Mouse (Mus musculus) lung, embryonic 15.5 days (tissue): ENCODE data around the gene Notch2. TPM values are rescaled to one million over a fixed set of nuclear protein-coding genes. Genes with fewer than 3 reads are reported as not detected.

Source experiments
- ATAC-seq: fragments of 200-750 bp; cut with Nextera tagmentation; 2 replicates; pipeline ENCODE4 v1.8.0; 2017; ENCODE audit warnings: moderate number of reproducible peaks, borderline replicate concordance; ENCODE audit not compliant: low FRiP score, low TSS enrichment; ENCODE audit errors: extremely low read depth
- H3K27ac ChIP-seq: fragments of 300-500 bp; sonication (generic); 2 replicates; pipeline ENCODE4 v1.5.1; 2015; ENCODE audit warnings: moderate library complexity, mild to moderate bottlenecking, inconsistent platforms
- H3K27me3 ChIP-seq: fragments of 300-500 bp; sonication (generic); 2 replicates; pipeline ENCODE4 v1.6.1; 2015; ENCODE audit warnings: inconsistent platforms
- H3K36me3 ChIP-seq: fragments of 300-500 bp; sonication (generic); 2 replicates; pipeline ENCODE4 v1.6.1; 2015; ENCODE audit warnings: inconsistent platforms
- H3K4me1 ChIP-seq: fragments of 300-500 bp; sonication (generic); 2 replicates; pipeline ENCODE4 v1.6.1; 2015; ENCODE audit warnings: inconsistent platforms
- H3K4me2 ChIP-seq: fragments of 300-500 bp; sonication (generic); 2 replicates; pipeline ENCODE4 v1.6.1; 2015; ENCODE audit warnings: inconsistent platforms, mild to moderate bottlenecking, moderate library complexity
- H3K4me3 ChIP-seq: fragments of 300-500 bp; sonication (generic); 2 replicates; pipeline ENCODE4 v1.5.1; 2015; ENCODE audit warnings: mild to moderate bottlenecking, inconsistent platforms
- H3K9ac ChIP-seq: fragments of 300-500 bp; sonication (generic); 2 replicates; pipeline ENCODE4 v1.6.1; 2015; ENCODE audit warnings: inconsistent platforms
- H3K9me3 ChIP-seq: fragments of 300-500 bp; sonication (generic); 2 replicates; pipeline ENCODE4 v1.6.1; 2016; ENCODE audit warnings: inconsistent platforms
- WGBS: fragments of 180-500 bp; shearing (Covaris S2); methylation state at CpG from one replicate; pipeline ENCODE4 v1.1.7; 2015; 5-methylcytosine and 5-hydroxymethylcytosine counted together
- polyA plus RNA-seq: library from polyadenylated mRNA; unstranded; fragments of >200 nt; fragmentation: Nextera tagmentation; extraction: Ambion mirVana; gene quantifications from 2 replicates; pipeline ENCODE4 v1.2.1, GENCODE M21; 2015

Notch2 gene
- 33.4 and 35.1 TPM in 2 replicates for polyA plus RNA-seq

GRCm38 (mm10) chr3:98013401-98014281 is at the start of gene Notch2:
Gene Notch2, plus strand, starts transcription at chr3:98013527.
- Histone ChIP-seq H3K36me3 (no peaks in the 10 kb centered on the region), H3K9me3 (no peaks in the 10 kb centered on the region), H3K4me3 (peak within 1 kb of the TSS; percentile 72), H3K4me2 (peak within 1 kb of the TSS; percentile 83), H3K27ac (peak within 1 kb of the TSS; percentile 96), H3K4me1 (peaks cover 46% of the 10 kb centered on the region), H3K9ac (peak within 1 kb of the TSS; percentile 86), H3K27me3 (no peaks in the 10 kb centered on the region; the same call in 1 of the 2 replicates)
- under 1% methylated on average over 81 of the region's 95 CpGs for WGBS
- ATAC-seq, result peak; percentile 92

GRCm38 (mm10) chr3:97964878-97965353 is 48.4 kb upstream of the Notch2 start:
- H3K4me2 ChIP-seq, result no peak overlapping the region
- no peaks in the 10 kb centered on the region for H3K27me3 ChIP-seq
- H3K9me3 ChIP-seq, result no peaks in the 10 kb centered on the region
- H3K4me3 ChIP-seq, result no peak overlapping the region
- WGBS, result 43% methylated on average over 14 of the region's 14 CpGs
- no peak overlapping the region for H3K27ac ChIP-seq
- H3K9ac ChIP-seq, result no peak overlapping the region
- no peak; the same call in 1 of the 2 replicates for ATAC-seq
- H3K4me1 ChIP-seq, result peaks cover 29% of the 10 kb centered on the region
- no peaks in the 10 kb centered on the region for H3K36me3 ChIP-seq

GRCm38 (mm10) chr3:97967627-97968026 is 45.7 kb upstream of the Notch2 start:
- Histone ChIP-seq H3K9me3 (no peaks in the 10 kb centered on the region), H3K9ac (no peak overlapping the region), H3K4me3 (no peak overlapping the region), H3K4me2 (no peak overlapping the region), H3K27ac (no peak overlapping the region), H3K27me3 (no peaks in the 10 kb centered on the region), H3K4me1 (peaks cover 42% of the 10 kb centered on the region), H3K36me3 (no peaks in the 10 kb centered on the region)
- ATAC-seq, result no peak
- 56% methylated on average over 2 of the region's 2 CpGs for WGBS

- peaks cover 48% of the 10 kb centered on the region for H3K4me1 ChIP-seq
- ATAC-seq, result no peak
- no peaks in the 10 kb centered on the region for H3K36me3 ChIP-seq
- H3K27ac ChIP-seq, result no peak overlapping the region
- no peak overlapping the region for H3K9ac ChIP-seq
- no peaks in the 10 kb centered on the region for H3K27me3 ChIP-seq
- H3K4me3 ChIP-seq, result no peak overlapping the region
- no peaks in the 10 kb centered on the region for H3K9me3 ChIP-seq
- H3K4me2 ChIP-seq, result no peak overlapping the region
- WGBS, result 57% methylated on average over 2 of the region's 2 CpGs
Measured at GRCm38 (mm10) chr3:97968191-97968590, 45.1 kb upstream of the Notch2 start.

- no peaks in the 10 kb centered on the region for H3K36me3 ChIP-seq
- no peak overlapping the region for H3K27ac ChIP-seq
- no peak overlapping the region for H3K9ac ChIP-seq
- H3K27me3 ChIP-seq, result no peaks in the 10 kb centered on the region
- no peak overlapping the region for H3K4me3 ChIP-seq
- 57% methylated on average over 1 of the region's 1 CpGs for WGBS
- H3K4me1 ChIP-seq, result peaks cover 55% of the 10 kb centered on the region
- no peak for ATAC-seq
- H3K4me2 ChIP-seq, result no peak overlapping the region
- H3K9me3 ChIP-seq, result no peaks in the 10 kb centered on the region
Measured at GRCm38 (mm10) chr3:97969019-97969418, 44.3 kb upstream of the Notch2 start.

- no peak overlapping the region for H3K4me2 ChIP-seq
- H3K9ac ChIP-seq, result no peak overlapping the region
- no peaks in the 10 kb centered on the region for H3K36me3 ChIP-seq
- H3K4me1 ChIP-seq, result peaks cover 60% of the 10 kb centered on the region
- no peak overlapping the region for H3K4me3 ChIP-seq
- peak overlapping the region; percentile 54 for H3K27ac ChIP-seq
- H3K27me3 ChIP-seq, result no peaks in the 10 kb centered on the region
- WGBS, result 34% methylated on average over 7 of the region's 7 CpGs
- ATAC-seq, result no peak
- no peaks in the 10 kb centered on the region for H3K9me3 ChIP-seq
Measured at GRCm38 (mm10) chr3:97971117-97971516, 42.2 kb upstream of the Notch2 start.

GRCm38 (mm10) chr3:97972200-97972599 is 41.1 kb upstream of the Notch2 start:
- Histone ChIP-seq H3K9ac (no peak overlapping the region), H3K36me3 (no peaks in the 10 kb centered on the region), H3K9me3 (no peaks in the 10 kb centered on the region), H3K4me3 (no peak overlapping the region), H3K27ac (peak overlapping the region; percentile 54), H3K4me2 (no peak overlapping the region), H3K27me3 (no peaks in the 10 kb centered on the region), H3K4me1 (peaks cover 69% of the 10 kb centered on the region)
- ATAC-seq, result peak; percentile 75
- WGBS, result 29% methylated on average over 5 of the region's 5 CpGs

GRCm38 (mm10) chr3:97972707-97973106 is 40.6 kb upstream of the Notch2 start:
- H3K4me2 ChIP-seq, result no peak overlapping the region
- ATAC-seq, result no peak
- H3K36me3 ChIP-seq, result no peaks in the 10 kb centered on the region
- no peak overlapping the region for H3K4me3 ChIP-seq
- 42% methylated on average over 4 of the region's 4 CpGs for WGBS
- H3K9me3 ChIP-seq, result no peaks in the 10 kb centered on the region
- peak overlapping the region; percentile 54 for H3K27ac ChIP-seq
- peaks cover 66% of the 10 kb centered on the region for H3K4me1 ChIP-seq
- H3K27me3 ChIP-seq, result no peaks in the 10 kb centered on the region
- no peak overlapping the region for H3K9ac ChIP-seq

- Histone ChIP-seq H3K9ac (no peak overlapping the region), H3K4me1 (peaks cover 62% of the 10 kb centered on the region), H3K4me2 (no peak overlapping the region), H3K36me3 (no peaks in the 10 kb centered on the region), H3K4me3 (no peak overlapping the region), H3K27ac (peak overlapping the region; percentile 54), H3K27me3 (no peaks in the 10 kb centered on the region), H3K9me3 (no peaks in the 10 kb centered on the region)
- WGBS, result 14% methylated on average over 2 of the region's 2 CpGs
- no peak for ATAC-seq
Measured at GRCm38 (mm10) chr3:97973306-97973705, 40.0 kb upstream of the Notch2 start.

- no peaks in the 10 kb centered on the region for H3K27me3 ChIP-seq
- no peak overlapping the region for H3K4me2 ChIP-seq
- no peaks in the 10 kb centered on the region for H3K36me3 ChIP-seq
- peak overlapping the region; percentile 66 for H3K27ac ChIP-seq
- H3K4me3 ChIP-seq, result no peak overlapping the region
- H3K4me1 ChIP-seq, result peaks cover 53% of the 10 kb centered on the region
- ATAC-seq, result peak; percentile 79
- 31% methylated on average over 6 of the region's 6 CpGs for WGBS
- H3K9me3 ChIP-seq, result no peaks in the 10 kb centered on the region
- H3K9ac ChIP-seq, result no peak overlapping the region
Measured at GRCm38 (mm10) chr3:97974197-97974770, 39.0 kb upstream of the Notch2 start.

GRCm38 (mm10) chr3:97976706-97977105 is 36.6 kb upstream of the Notch2 start:
- no peak overlapping the region for H3K4me2 ChIP-seq
- no peaks in the 10 kb centered on the region for H3K9me3 ChIP-seq
- peaks cover 48% of the 10 kb centered on the region for H3K4me1 ChIP-seq
- ATAC-seq, result no peak
- no peak overlapping the region for H3K27ac ChIP-seq
- H3K27me3 ChIP-seq, result no peaks in the 10 kb centered on the region
- H3K9ac ChIP-seq, result no peak overlapping the region
- H3K36me3 ChIP-seq, result no peaks in the 10 kb centered on the region
- 56% methylated on average over 6 of the region's 6 CpGs for WGBS
- H3K4me3 ChIP-seq, result no peak overlapping the region

- Histone ChIP-seq H3K27ac (no peak overlapping the region), H3K9me3 (no peaks in the 10 kb centered on the region)
Measured at GRCm38 (mm10) chr3:97978710-97979109, 34.6 kb upstream of the Notch2 start.

More at GRCm38 (mm10) chr3:97978710-97979109, 34.6 kb upstream of the Notch2 start:
- peaks cover 31% of the 10 kb centered on the region for H3K4me1 ChIP-seq
- no peaks in the 10 kb centered on the region for H3K36me3 ChIP-seq
- H3K9ac ChIP-seq, result no peak overlapping the region
- H3K4me2 ChIP-seq, result no peak overlapping the region
- WGBS, result 77% methylated on average over 2 of the region's 2 CpGs
- no peak for ATAC-seq
- no peak overlapping the region for H3K4me3 ChIP-seq
- H3K27me3 ChIP-seq, result no peaks in the 10 kb centered on the region
